Mouse (Mus musculus) midbrain, embryonic 15.5 days (tissue): ENCODE measurements around the gene Map1b. TPM values are rescaled to one million over a fixed set of nuclear protein-coding genes. Genes with fewer than 3 reads are reported as not detected.
A peak's percentile ranks its signal among the peaks of the same experiment; 100 is the strongest.

Experiments
- ATAC-seq: fragments of 200-750 bp; cut with Nextera tagmentation; replicated peaks from 2 replicates; pipeline ENCODE4 v1.8.0; 2017; ENCODE audit warnings: moderate TSS enrichment
- H3K27ac ChIP-seq: fragments of 300-500 bp; sonication (generic); 2 replicates; pipeline ENCODE4 v1.5.1; 2015; ENCODE audit warnings: mild to moderate bottlenecking, inconsistent platforms
- H3K27me3 ChIP-seq: fragments of 300-500 bp; sonication (generic); replicated peaks from 2 replicates; pipeline ENCODE4 v1.6.1; 2015; ENCODE audit warnings: inconsistent platforms
- H3K36me3 ChIP-seq: fragments of 300-500 bp; sonication (generic); replicated peaks from 2 replicates; pipeline ENCODE4 v1.6.1; 2015; ENCODE audit warnings: inconsistent platforms
- H3K4me1 ChIP-seq: fragments of 300-500 bp; sonication (generic); 2 replicates; pipeline ENCODE4 v1.6.1; 2015; ENCODE audit warnings: inconsistent platforms
- H3K4me2 ChIP-seq: fragments of 300-500 bp; sonication (generic); 2 replicates; pipeline ENCODE4 v1.6.1; 2015; ENCODE audit warnings: inconsistent platforms, mild to moderate bottlenecking, moderate library complexity
- H3K4me3 ChIP-seq: fragments of 300-500 bp; sonication (generic); 2 replicates; pipeline ENCODE4 v1.5.1; 2015; ENCODE audit warnings: mild to moderate bottlenecking, inconsistent platforms
- H3K9ac ChIP-seq: fragments of 300-500 bp; sonication (generic); 2 replicates; pipeline ENCODE4 v1.6.1; 2015; ENCODE audit warnings: mild to moderate bottlenecking, inconsistent platforms
- H3K9me3 ChIP-seq: fragments of 300-500 bp; sonication (generic); 2 replicates; pipeline ENCODE4 v1.6.1; 2016; ENCODE audit warnings: inconsistent platforms
- WGBS: fragments of 180-500 bp; shearing (Covaris S2); methylation state at CpG from one replicate; pipeline ENCODE4 v1.1.7; 2015; ENCODE audit warnings: mixed read lengths; 5-methylcytosine and 5-hydroxymethylcytosine counted together
- polyA plus RNA-seq: library from polyadenylated mRNA; unstranded; fragments of >200 nt; fragmentation: Nextera tagmentation; extraction: Ambion mirVana; gene quantifications from 2 replicates; pipeline ENCODE4 v1.2.1, GENCODE M21; 2015

The Map1b gene
- polyA plus RNA-seq, 1 experiment from 2014 or later: 2,223 TPM

GRCm38 (mm10) chr13:99517836-99518235 lies 1.5 kb upstream of the Map1b start:
- H3K36me3 ChIP-seq: no peaks in the 10 kb centered on the region
- no peak overlapping the region for H3K9ac ChIP-seq
- H3K27ac ChIP-seq: no peak overlapping the region
- WGBS: 94% methylated on average over 5 of the region's 5 CpGs
- no peak overlapping the region for H3K4me2 ChIP-seq
- H3K27me3 ChIP-seq: no peaks in the 10 kb centered on the region
- no peak for ATAC-seq
- H3K4me1 ChIP-seq: peaks cover 13% of the 10 kb centered on the region
- H3K4me3 ChIP-seq: no peak overlapping the region
- no peaks in the 10 kb centered on the region for H3K9me3 ChIP-seq

DNA sequence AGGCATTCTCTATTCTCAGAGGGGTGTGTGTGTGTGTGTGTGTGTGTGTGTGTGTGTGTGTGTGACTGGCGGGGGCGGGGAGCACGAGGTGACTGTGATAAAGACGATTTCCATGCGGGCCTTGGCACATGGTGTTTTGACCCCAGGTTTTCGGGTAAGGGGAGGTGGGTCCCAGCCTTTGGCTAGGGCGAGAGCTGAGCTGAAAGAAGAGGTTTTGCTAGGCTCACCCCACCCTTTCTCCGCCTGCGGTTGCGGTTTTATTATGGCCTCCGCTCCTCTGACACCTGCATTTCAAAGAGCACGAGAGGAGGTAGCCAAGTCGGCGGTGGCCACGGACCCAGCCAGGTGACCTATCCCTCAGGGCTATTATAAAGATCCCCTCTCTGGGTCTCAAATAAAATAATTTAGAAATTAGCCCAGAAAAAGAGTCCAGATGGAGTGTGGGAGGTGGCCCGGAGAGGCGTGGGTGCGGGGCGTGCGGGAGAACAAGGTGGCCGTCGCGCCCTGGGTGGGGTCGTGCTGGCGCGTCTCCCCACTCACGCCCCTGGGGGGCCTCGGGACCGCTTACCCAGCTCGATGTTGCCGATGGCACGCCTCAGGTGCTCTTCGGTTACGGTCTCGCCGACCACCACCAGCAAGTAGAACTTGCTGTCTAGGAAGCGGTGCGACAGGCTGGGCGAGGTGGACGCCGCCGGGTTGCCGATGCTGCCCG lies 448 bp downstream of the Map1b start:
- H3K9ac ChIP-seq: peak overlapping the region; percentile 89
- H3K4me1 ChIP-seq: peaks cover 31% of the 10 kb centered on the region
- H3K9me3 ChIP-seq: no peaks in the 10 kb centered on the region
- peak overlapping the region; percentile 92 for H3K4me2 ChIP-seq
- no peaks in the 10 kb centered on the region for H3K27me3 ChIP-seq
- peak; percentile 57 for ATAC-seq
- peak overlapping the region; percentile 58 for H3K4me3 ChIP-seq
- under 1% methylated on average over 44 of the region's 44 CpGs for WGBS
- no peaks in the 10 kb centered on the region for H3K36me3 ChIP-seq
- H3K27ac ChIP-seq: peak overlapping the region; percentile 98

DNA sequence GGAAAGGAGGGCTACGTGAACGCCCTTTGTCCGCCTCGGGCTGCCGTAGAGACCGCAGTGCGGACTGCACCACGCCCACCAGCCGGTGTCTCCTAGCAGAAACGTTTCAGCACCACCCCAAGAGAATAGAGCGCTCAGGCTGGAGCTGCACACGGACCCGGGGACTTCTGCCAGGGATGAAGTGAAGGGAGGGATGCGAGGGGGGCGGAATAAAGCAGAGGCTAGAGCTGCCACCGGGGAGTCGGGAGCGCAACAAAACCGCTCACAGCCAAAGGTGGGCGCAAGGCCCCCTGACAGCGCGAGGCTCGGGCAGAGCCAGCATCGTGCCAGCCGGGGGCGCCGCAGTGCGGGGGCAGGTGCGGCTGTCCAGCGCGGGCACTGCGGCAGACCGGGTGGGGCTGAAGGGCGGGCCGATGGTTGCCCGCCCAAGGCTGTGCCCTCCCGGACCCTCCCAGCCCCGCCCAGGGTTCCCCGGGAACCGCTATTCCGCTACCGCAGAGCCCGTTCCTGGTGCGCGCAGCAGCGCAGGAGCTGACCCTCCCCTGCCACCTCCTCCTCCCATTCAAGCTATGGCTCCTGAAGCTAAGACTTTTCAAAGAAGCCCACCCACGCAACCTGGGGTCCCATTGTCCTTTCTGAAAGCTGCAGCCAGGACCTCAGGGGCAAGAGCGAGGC lies 1.3 kb downstream of the Map1b start:
- Histone ChIP-seq H3K27me3 (no peaks in the 10 kb centered on the region), H3K36me3 (no peaks in the 10 kb centered on the region), H3K4me2 (peak overlapping the region; percentile 92), H3K27ac (peak overlapping the region; percentile 98), H3K4me1 (peaks cover 38% of the 10 kb centered on the region), H3K9ac (peak overlapping the region; percentile 89), H3K4me3 (peak overlapping the region; percentile 58), H3K9me3 (no peaks in the 10 kb centered on the region)
- peak; percentile 73 for ATAC-seq
- WGBS: under 1% methylated on average over 40 of the region's 48 CpGs

GRCm38 (mm10) chr13:99513990-99514389 lies 2.4 kb downstream of the Map1b start:
- no peaks in the 10 kb centered on the region for H3K27me3 ChIP-seq
- peaks cover 47% of the 10 kb centered on the region for H3K4me1 ChIP-seq
- peak overlapping the region; percentile 98 for H3K27ac ChIP-seq
- no peaks in the 10 kb centered on the region for H3K36me3 ChIP-seq
- H3K4me2 ChIP-seq: peak overlapping the region; percentile 92
- 1% methylated on average over 10 of the region's 10 CpGs for WGBS
- peak overlapping the region; percentile 58 for H3K4me3 ChIP-seq
- ATAC-seq: no peak
- peak overlapping the region; percentile 89 for H3K9ac ChIP-seq
- no peaks in the 10 kb centered on the region for H3K9me3 ChIP-seq

DNA sequence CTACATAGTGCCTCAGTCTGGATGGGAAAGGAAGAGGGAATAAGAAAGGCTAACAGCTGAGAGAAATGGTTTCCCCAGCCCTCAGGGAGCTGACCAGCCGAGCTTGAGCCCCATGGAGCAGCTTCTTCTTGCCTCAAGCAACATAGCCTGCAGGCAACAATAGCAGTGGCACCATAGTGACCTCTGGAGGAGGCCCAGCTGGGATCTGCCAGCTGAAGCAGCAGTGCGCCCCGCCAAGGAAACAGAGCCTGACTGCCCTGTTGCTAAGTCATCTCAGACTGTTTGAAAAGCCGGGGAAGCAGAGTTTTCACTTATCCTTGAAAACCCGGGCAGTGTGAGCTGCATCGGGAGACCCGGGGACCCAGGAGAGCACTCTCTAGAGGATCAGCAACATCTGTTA lies 3.2 kb downstream of the Map1b start:
- 2% methylated on average over 7 of the region's 7 CpGs for WGBS
- ATAC-seq: no peak
- Histone ChIP-seq H3K4me1 (peaks cover 55% of the 10 kb centered on the region), H3K4me3 (peak overlapping the region; percentile 58), H3K9ac (peak overlapping the region; percentile 89), H3K27ac (peak overlapping the region; percentile 98), H3K4me2 (peak overlapping the region; percentile 92), H3K9me3 (no peaks in the 10 kb centered on the region), H3K36me3 (no peaks in the 10 kb centered on the region), H3K27me3 (no peaks in the 10 kb centered on the region)

GRCm38 (mm10) chr13:99509896-99510295 lies 6.4 kb downstream of the Map1b start:
- WGBS: 30% methylated on average over 4 of the region's 4 CpGs
- Histone ChIP-seq H3K27ac (no peak overlapping the region), H3K4me2 (peak overlapping the region; percentile 30), H3K9me3 (no peaks in the 10 kb centered on the region), H3K27me3 (no peaks in the 10 kb centered on the region), H3K9ac (no peak overlapping the region), H3K36me3 (peaks cover 22% of the 10 kb centered on the region; the same call in 1 of the 2 replicates), H3K4me1 (peaks cover 63% of the 10 kb centered on the region), H3K4me3 (no peak overlapping the region)
- ATAC-seq: no peak

GRCm38 (mm10) chr13:99506580-99506962 lies 9.8 kb downstream of the Map1b start:
- no peak overlapping the region for H3K4me3 ChIP-seq
- peaks cover 29% of the 10 kb centered on the region; the same call in 1 of the 2 replicates for H3K36me3 ChIP-seq
- H3K9me3 ChIP-seq: no peaks in the 10 kb centered on the region
- peaks cover 80% of the 10 kb centered on the region for H3K4me1 ChIP-seq
- no peak overlapping the region for H3K9ac ChIP-seq
- no peak overlapping the region for H3K4me2 ChIP-seq
- no peak for ATAC-seq
- no peak overlapping the region for H3K27ac ChIP-seq
- no peaks in the 10 kb centered on the region for H3K27me3 ChIP-seq
- 70% methylated on average over 2 of the region's 2 CpGs for WGBS

GRCm38 (mm10) chr13:99505826-99506579 lies 10.3 kb downstream of the Map1b start:
- peaks cover 29% of the 10 kb centered on the region; the same call in 1 of the 2 replicates for H3K36me3 ChIP-seq
- 76% methylated on average over 11 of the region's 11 CpGs for WGBS

DNA sequence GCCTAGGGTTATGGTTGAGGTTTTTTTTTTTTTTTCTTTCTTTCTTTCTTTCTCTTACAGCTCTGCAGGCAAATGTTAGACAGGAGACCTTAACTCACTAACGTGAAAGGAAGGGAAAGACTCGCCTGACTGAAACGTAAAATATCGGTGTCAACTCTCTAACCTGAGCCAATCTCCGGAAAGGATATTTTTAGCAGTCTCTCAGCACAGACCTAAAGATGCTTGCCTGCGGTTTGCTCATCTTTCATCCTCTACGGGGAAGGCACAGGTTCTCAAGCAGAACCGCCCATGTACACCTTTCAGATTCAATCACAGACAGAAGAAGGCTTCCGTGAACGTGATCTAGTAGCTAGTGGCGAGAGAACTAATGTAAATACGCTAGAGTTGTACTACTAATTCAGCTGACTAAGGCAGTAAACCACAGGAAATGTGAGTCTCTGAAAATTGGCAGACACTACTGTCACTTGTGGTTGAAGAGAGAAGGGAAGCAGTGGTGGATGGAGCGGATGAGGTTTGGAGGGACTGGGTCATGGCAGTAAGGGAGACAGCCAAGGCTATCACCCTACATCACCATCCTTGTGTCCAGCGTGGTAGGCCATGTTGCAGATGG lies 12.9 kb downstream of the Map1b start:
- 79% methylated on average over 14 of the region's 14 CpGs for WGBS
- H3K36me3 ChIP-seq: peaks cover 32% of the 10 kb centered on the region; the same call in 1 of the 2 replicates
- H3K4me1 ChIP-seq: peaks cover 77% of the 10 kb centered on the region
- no peaks in the 10 kb centered on the region for H3K27me3 ChIP-seq
- H3K9ac ChIP-seq: 0 out of 2 replicates have a peak overlapping the region, but pooled peaks have one; percentile 17
- no peaks in the 10 kb centered on the region for H3K9me3 ChIP-seq
- peak overlapping the region; percentile 47 for H3K27ac ChIP-seq
- H3K4me3 ChIP-seq: no peak overlapping the region
- H3K4me2 ChIP-seq: no peak overlapping the region
- no peak for ATAC-seq

More at GRCm38 (mm10) chr13:99505826-99506579, 10.3 kb downstream of the Map1b start:
- H3K9me3 ChIP-seq: no peaks in the 10 kb centered on the region
- H3K4me1 ChIP-seq: peaks cover 80% of the 10 kb centered on the region
- H3K4me3 ChIP-seq: no peak overlapping the region
- H3K27me3 ChIP-seq: no peaks in the 10 kb centered on the region
- no peak overlapping the region for H3K4me2 ChIP-seq
- no peak for ATAC-seq
- no peak overlapping the region for H3K27ac ChIP-seq
- no peak overlapping the region for H3K9ac ChIP-seq

DNA sequence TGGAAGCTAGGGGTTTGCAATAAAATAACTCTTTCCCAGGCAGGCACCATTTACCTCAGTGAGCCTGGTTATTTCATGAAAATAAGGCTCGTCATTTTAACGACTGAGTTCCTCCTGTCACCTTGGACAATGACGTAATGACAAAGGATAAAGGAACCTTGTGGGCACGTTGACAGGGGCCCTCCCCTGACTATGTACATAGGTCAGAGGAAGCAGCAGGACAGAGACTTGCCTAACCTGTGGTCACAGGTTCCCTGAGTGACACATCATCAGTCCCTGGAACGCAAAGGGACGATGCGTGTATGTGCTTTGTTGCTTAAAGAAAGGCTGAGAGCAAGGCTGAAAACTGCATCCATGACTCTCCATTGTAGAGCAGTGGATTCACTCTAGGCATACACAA lies 13.4 kb downstream of the Map1b start:
- H3K27me3 ChIP-seq: no peaks in the 10 kb centered on the region
- ATAC-seq: no peak
- peak overlapping the region; percentile 29; the same call in 1 of the 2 replicates for H3K4me2 ChIP-seq
- H3K9ac ChIP-seq: 0 out of 2 replicates have a peak overlapping the region, but pooled peaks have one; percentile 17
- no peak overlapping the region for H3K4me3 ChIP-seq
- H3K4me1 ChIP-seq: peaks cover 74% of the 10 kb centered on the region
- peak overlapping the region; percentile 47 for H3K27ac ChIP-seq
- 46% methylated on average over 7 of the region's 7 CpGs for WGBS
- peaks cover 32% of the 10 kb centered on the region; the same call in 1 of the 2 replicates for H3K36me3 ChIP-seq
- H3K9me3 ChIP-seq: no peaks in the 10 kb centered on the region

DNA sequence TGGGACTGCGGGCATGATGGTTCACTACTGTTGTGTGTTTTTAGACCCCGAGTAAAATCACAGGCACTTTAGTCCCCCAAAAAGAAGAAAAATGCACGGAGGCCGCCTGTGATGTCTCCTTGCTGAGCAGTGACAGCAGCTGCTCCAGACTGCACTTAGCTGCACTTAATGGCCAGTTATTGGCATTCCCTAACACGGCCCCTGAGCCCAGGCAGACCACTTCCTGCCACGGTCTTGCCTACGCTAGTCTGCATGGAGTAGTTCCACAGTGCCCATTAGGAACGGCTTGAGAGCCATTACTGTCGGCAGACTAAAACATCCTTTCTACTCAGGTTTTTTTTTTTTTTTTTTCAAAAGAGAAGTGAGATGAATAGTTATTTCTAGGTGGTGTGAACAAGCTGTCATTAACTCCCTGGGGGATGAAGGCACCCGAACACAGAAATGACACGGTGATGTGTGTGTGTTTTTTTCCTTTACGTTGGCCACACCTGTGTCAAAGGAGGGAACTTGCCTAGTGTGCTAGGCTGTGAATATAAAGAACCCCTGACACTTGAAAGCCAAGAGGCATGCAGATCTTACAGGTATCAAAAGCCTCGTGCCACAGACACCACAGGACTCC lies 14.1 kb downstream of the Map1b start:
- Histone ChIP-seq H3K4me1 (peaks cover 76% of the 10 kb centered on the region), H3K4me3 (no peak overlapping the region), H3K27me3 (no peaks in the 10 kb centered on the region), H3K4me2 (peak overlapping the region; percentile 29), H3K36me3 (peaks cover 26% of the 10 kb centered on the region; the same call in 1 of the 2 replicates), H3K9me3 (no peaks in the 10 kb centered on the region), H3K27ac (peak overlapping the region; percentile 47), H3K9ac (0 out of 2 replicates have a peak overlapping the region, but pooled peaks have one; percentile 30)
- peak; percentile 46; the same call in 1 of the 2 replicates for ATAC-seq
- 40% methylated on average over 13 of the region's 13 CpGs for WGBS
